Mouse (Mus musculus): Measurements from ENCODE around the gene Rnd2. TPM values are rescaled to one million over a fixed set of nuclear protein-coding genes. Genes with fewer than 3 reads are reported as not detected.
"Not testable (repeated sequence)": the region's sequence is repeated elsewhere in the genome, so short reads cannot be mapped to it uniquely, and the experiment has no call there.

The Rnd2 gene
- total RNA-seq, 2 experiments from 2014 or later: 4.0 to 4.8 TPM

DNA sequence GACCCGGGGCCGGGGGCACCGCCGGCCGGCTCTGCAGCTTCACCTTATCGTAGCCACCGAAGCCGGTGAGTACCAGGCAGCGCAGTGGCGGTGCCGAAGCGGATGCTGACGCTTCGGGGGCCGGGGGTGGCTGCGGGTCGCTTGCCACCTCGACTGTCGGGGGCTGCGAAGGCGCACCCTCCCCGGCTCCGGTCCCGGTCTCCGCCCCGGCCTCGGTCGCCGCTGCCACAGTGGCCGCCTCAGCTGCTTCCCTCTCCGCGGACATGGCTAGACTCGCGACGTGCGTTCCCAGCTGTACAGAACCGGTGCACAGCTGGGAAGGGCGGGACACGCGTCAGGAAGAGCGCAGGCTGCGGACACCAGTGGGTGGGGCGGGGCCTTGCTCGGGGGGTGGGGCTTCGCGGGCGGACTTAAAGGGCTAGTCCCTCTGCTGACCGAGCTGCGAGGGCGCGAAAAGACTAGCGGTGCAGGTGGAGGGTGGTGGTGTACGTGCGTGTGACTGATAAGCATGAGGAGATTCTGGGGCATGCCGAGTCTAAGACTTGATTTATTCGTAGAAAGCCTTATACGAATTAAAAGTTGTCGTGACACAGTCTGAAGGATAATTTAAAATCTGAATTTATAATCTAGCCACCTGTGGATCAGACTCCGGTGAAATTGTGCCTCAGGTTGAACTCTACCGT lies 1.2 kb downstream of the Rnd2 start, which contains the start of gene Vat1:
Gene Vat1 (minus strand): TSS at position 362 of the 683 bp plus-strand sequence.
- intact Hi-C loops (cut with DNase I; ENCODE audit: low total_unique reads): no loop called here
- peak; percentile 80 for DNase-seq

DNA sequence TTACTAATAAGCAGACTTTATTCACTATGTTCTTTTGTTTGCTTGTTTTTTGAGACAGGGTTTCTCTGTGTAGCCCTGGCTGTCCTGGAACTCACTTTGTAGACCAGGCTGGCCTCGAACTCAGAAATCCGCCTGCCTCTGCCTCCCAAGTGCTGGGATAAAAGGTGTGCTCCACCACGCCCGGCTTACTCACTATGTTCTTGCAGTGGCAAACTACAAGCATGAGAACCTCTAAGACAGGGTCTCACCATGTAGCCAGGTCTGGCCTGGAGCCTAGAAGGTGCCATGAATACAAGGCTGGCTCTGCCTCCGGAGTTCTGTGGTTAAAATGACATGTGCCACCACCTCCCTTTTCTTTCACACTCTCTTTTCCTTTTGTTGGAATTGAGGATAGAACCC lies 1.8 kb downstream of the Rnd2 start:
- DNase-seq; intact Hi-C loops (cut with DNase I; ENCODE audit: low total_unique reads): not testable (repeated sequence)

DNA sequence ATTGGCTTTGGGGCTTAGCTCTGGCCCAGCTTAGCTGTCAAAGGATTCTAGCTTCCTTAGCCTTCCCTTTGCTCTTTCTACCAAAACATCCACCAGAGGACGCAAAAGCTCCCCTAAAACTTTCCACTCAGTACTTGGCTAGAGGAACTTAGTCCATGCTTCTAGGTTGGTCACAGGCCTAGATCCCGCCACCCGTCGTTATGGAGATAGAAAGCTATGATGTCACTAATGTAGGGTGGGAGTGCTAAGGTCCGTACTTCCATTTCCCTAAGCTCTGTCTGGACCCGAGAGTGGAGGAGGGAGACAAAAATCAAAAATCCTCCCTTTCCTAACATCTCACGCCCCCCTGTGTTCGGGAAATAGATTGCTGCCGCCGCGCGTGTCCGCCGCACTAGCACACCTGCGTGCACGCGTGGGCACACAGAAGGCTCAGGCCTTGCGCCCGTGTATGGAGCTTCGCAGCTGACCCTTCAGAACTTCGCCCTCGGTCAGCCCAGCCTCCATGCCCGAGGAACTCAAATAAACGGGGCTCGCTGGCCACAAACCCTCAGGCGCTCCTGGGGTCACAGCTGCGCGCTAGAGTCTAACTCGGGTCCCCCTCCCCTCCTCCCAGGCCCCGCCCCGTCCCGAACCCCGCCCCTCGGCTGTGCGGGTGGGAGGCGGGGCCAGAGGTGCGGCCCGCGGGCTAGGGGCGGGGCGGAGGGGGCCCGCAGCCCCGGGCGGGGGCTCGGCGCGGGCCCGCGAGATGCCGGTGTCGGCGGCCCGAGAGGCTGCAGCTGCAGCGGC lies 2.9 kb downstream of the Rnd2 start:
- intact Hi-C loops (cut with DNase I; ENCODE audit: low total_unique reads): no loop called here
- peak; percentile 64 for DNase-seq

DNA sequence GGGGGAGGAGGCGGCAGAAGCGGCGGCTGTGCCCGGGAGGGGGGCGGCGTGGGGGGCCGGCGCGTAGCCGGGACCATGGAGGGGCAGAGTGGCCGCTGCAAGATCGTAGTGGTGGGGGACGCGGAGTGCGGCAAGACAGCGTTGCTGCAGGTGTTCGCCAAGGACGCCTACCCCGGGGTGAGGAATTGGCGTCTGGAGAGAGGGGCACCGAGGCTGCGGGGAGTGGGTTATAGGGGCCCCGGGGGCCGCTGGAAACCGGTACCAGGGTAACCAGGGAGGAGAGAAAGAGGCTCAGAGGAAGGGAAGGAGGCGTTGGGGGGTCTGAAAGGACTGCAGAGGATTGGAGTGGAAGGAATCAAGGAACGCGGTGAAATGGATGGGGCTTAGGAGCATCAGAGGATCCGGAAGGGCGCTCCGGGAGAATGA lies 3.5 kb downstream of the Rnd2 start:
- DNase-seq: no peak
- intact Hi-C loops (cut with DNase I; ENCODE audit: low total_unique reads): no loop called here

DNA sequence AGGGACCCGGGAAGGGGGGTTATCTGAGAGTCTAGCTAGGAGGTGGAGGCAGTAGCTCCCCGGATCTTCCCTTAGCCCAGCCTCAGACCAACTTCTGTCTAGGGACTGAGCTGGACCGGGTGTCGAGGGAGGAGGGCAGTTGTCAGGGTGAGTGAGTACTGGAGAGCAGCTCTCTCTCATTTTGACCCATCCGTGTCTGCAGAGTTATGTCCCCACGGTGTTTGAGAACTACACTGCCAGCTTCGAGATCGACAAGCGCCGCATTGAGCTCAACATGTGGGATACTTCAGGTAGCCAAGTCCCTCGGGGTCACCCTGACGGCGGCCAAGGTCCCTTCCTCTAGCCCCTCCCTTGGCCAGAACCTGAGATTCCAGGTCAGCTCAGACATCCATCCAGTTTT lies 3.9 kb downstream of the Rnd2 start:
- intact Hi-C loops (cut with DNase I; ENCODE audit: low total_unique reads): no loop called here
- no peak for DNase-seq

DNA sequence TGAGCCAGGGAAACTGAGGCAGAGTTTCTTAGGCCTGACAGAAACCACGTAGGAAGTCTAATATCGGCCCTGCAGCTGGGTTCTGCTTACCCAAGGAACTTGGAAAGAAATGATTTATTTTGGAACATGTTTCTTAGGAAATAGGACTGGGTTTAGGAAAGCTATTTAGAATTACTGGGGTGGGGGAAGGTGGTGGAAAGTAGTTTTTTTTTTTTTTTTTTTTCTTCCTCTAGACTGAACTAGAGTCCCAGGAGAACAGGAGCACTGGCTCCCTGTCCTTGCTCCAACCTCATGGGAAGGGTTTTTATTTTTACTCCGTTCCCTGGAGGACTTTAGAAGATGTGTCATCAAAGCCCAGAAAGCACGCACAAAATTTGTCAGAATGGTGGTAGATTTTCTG lies 4.4 kb downstream of the Rnd2 start:
- intact Hi-C loops (cut with DNase I; ENCODE audit: low total_unique reads): no loop called here
- no peak for DNase-seq

DNA sequence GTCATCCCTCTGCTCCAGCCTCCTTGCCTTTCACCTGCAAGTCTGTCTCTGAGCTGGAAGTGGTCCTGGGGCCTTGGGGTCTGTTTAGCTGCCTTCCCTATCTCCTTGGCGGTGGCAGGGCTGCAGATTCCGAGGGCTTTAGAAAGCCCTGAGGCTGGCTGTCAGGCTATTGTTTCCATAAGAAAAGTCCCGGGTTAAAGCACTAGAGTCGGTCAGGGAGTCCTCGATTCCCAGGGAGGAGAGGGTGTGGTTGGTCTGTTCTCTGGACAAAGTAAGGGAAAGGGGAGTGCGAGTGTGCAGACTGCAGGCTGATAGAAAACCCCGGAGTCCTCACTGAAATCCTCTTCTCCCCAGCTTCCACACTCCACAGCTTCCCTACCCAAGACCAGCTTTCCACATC lies 5.4 kb downstream of the Rnd2 start:
- intact Hi-C loops (cut with DNase I; ENCODE audit: low total_unique reads): no loop called here

DNA sequence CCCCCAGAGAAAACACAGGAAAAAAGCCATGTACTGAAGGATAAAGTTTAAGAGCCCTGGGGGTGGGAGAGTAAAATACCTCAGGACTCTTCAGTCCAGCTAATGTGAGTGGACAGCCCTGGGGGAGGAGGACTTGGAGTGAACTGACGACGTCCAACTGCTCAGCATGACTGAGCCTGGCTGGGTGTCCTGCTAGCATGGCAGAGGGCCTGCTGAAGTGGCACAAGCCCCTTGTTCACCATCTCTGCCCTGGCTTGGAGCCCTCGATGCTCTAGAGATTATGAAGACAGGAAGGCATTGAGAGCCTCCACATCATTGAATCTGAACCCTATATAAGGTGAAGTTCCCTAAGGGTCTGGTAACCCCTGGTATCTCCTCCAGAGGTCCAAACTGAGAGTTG lies 7.1 kb downstream of the Rnd2 start:
- intact Hi-C loops (cut with DNase I; ENCODE audit: low total_unique reads): no loop called here
- DNase-seq: no peak

More for the DNA sequence above, 5.4 kb downstream of the Rnd2 start:
- DNase-seq: no peak

DNA sequence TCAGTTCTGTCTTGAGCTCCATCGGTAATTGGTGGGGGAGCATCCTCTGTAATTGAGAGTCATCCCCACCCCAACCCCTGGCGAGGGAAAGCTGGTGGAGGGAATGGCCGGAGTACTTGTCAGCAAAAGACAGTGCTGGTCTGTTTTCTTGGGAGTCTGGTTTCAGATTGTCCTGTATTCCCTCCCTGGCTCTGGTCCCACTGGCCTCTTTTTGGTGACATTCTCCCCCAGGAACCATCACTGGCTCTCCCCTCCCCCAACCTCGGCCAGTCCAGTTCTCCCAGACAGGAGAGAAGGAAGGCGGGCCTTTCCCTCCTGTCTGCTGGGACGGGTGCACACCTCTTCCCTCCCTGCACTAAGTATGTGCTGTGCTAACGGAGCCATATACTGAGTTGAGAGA lies 7.5 kb downstream of the Rnd2 start:
- intact Hi-C loops (cut with DNase I; ENCODE audit: low total_unique reads): no loop called here
- no peak for DNase-seq

DNA sequence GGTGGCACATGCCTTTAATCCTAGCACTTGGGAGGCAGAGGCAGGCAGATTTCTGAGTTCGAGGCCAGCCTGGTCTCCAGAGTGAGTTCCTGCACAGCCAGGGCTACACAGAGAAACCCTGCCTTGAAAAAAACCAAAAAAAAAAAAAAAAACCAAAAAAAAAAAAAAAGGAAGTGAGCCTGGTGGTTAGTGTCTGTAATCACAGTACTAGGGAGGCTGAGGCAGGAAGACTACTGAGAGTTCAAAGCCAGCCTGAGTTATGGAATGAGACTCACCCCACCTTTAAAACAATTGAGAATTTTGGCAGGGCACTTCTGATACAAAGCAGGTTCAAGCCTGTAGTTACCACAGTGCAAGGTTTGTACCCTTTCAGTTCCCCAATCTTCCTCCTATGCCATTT lies 8.9 kb downstream of the Rnd2 start:
- intact Hi-C loops (cut with DNase I; ENCODE audit: low total_unique reads); DNase-seq: not testable (repeated sequence)

DNA sequence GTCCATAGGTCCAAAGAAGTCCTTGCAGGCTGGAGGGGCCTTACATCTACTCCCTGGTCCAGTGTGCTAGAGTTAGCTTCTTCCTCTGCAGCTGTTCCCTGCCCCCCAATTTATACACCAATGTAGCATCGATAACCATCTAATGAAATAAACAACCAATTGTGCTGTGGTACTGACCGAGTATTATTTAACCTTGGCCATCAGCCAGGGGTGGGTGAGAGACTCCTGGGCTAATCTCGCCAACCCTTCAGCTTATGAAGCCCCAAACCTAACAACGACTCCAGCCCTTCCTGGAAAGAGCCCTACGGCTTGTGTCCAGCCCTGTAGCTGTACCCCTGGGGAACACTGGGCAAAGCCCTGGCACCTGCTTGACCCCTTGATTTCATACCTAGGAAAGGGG lies 9.5 kb downstream of the Rnd2 start:
- intact Hi-C loops (cut with DNase I; ENCODE audit: low total_unique reads): no loop called here
- DNase-seq: no peak

DNA sequence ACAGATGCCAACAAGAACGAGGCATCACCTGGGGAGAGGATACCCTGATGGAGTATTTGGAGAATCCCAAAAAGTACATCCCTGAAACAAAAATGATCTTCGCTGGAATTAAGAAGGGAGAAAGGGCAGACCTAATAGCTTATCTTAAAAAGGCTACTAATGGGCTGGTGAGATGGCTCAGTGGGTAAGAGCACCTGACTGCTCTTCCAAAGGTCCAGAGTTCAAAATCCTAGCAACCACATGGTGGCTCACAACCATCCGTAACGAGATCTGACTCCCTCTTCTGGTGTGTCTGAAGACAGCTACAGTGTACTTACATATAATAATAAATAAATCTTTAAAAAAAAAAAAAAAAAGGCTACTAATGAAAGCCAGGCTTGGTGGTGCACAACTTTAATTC lies 11.6 kb downstream of the Rnd2 start:
- intact Hi-C loops (cut with DNase I; ENCODE audit: low total_unique reads); DNase-seq: not testable (repeated sequence)

DNA sequence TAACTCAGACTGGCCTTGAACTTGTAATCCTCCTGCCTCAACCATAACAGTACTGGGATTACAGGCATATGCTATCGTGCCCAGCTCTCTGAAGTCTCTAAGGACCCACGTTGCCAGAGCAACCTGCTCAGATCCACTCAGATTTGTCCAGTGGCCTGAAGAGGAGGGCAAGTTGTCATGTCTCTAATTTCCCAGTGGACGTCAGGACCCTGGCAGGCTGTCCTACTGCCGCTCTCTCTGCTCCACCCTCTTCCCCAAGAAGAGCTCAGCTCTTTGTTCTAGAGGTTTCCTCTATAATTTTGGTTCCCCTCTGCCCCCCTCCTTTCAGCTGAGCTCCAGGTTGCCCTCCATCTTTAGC lies 12.4 kb downstream of the Rnd2 start:
- intact Hi-C loops (cut with DNase I; ENCODE audit: low total_unique reads): no loop called here
- DNase-seq: no peak

DNA sequence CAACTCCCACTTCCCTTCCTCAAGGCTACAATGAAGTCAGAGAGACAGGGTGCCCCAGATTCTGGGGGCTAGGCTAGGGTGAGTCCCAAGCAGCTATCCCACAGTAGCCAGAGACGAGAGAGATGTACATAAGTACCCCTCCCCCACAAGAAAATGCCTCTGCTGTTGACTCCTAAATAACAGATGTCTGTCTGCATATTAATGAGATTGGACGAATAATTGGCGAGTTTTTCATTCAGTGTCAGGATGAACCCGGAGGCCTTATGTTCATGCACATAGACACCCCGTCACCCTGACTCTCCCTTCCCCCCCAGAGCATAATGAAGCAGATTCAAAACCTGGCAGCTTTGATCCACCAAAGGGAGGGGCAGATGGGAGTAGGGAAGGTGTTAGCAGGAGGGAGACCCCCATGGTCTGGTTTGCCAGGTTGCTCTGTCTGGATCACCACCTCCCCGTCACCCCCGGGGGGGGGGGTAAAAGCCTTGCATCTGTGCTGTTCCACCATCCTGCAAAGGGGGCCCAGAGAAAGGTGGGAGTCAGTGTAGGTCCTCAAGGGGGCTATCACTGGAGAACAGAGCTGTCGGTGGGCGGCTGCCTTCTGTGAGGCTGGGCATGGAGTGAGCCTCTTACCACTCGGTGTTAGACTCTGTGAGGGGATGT lies 12.9 kb downstream of the Rnd2 start:
- intact Hi-C loops (cut with DNase I; ENCODE audit: low total_unique reads): no loop called here

DNA sequence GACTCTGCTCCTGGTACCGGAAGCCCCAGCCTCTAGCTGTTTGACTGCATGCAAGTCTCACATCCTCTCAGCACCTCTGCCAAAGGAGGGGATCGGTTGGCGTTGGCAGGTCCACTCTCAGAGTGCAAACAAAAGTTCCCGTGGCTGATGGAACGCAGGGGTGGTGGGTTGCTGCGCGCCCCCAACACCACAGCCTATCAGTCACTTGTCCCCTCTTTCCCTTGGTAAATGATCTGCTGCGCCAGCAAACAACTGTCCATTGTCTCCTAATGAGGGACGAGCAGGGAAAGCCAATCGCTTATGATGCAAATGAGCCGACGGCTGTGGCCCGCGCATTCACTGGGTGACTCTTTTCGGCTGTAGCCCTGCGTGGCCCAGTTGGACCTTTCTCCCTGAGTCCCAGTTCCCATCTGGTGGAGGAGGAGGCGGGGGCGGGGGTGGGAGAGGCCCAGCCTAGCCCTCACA lies 14.4 kb downstream of the Rnd2 start:
- intact Hi-C loops (cut with DNase I; ENCODE audit: low total_unique reads): no loop called here
- DNase-seq: no peak

More for the DNA sequence above, 12.9 kb downstream of the Rnd2 start:
- DNase-seq: no peak

DNA sequence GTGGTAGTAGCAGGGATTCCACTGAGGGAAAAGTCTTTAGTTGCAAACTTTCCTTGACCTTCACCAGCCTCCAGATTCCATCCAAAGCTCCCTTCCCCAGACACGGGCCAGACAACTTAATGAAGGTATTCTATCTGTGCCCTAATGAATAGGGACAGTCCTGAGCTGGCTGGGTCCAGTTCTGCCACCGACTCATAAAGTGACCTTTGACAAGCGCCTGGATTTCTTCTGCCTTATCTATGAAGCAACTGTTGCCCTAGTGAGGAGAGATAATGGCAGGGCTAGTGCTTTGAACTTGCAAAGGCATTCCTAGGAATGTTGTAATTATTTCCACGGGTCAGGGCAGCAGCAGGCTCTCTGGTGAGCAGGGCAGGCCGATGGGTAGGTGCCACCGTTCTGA lies 16.1 kb downstream of the Rnd2 start:
- intact Hi-C loops (cut with DNase I; ENCODE audit: low total_unique reads): no loop called here
- DNase-seq: no peak

DNA sequence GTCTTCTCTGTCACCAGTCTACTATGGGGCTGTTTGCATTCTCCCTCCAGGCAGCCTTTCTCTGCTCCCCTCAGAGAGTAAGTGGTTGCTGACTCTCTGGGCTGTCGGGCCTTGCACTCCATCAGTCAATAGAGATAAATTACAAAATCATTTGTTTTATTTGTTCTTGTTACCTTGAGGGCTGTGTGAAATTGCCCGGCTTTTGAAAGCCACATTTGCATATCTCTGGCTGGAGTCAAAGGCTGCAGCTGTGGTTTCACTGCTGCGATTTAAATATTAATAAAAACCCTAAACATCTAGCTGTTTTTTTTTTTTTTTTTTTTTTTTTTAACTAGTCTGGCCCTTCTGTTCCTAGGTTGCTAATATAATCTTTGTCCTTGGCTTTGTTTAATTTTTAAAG lies 19.0 kb downstream of the Rnd2 start:
- intact Hi-C loops (cut with DNase I; ENCODE audit: low total_unique reads): no loop called here
- DNase-seq: no peak

DNA sequence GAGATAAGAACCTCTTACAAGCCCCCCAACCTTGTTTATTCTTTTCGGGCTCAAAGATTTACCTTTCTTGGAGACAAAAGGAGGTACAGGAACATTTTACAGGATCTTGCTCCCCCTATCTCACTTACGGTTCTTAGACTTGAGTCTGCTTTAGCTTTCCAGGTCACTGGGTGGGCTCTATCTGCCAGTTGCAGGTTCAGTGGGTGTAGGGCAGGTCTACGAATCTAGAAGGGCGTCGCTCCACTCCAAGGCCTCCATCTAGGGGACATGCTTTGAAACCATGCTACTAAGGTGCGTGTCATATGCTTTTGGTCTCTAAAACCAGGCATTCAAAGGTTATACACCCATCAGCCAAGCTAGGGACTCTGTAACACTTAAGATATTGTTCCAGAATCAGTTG lies 19.4 kb downstream of the Rnd2 start:
- DNase-seq: no peak
- intact Hi-C loops (cut with DNase I; ENCODE audit: low total_unique reads): no loop called here

DNA sequence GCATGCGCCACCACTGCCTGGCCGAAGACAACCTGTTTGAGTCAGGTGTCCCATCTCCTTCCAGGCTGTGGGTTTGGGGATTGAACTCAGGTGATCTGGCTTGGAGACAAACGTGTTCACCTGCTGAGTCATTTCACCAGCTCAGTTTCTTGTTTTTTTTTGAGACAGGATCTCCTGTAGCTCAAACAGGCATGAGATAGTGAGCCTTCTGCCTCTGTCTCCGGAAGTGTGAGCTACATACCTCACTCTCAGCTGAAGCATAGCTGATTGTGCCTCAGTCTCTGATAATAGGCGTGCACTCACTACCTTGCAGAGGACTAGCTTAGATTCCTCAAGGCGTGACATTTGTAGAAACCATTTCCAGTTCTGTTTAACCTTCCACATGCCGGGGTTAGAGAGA lies 20.0 kb downstream of the Rnd2 start:
- DNase-seq: no peak
- intact Hi-C loops (cut with DNase I; ENCODE audit: low total_unique reads): no loop called here

DNA sequence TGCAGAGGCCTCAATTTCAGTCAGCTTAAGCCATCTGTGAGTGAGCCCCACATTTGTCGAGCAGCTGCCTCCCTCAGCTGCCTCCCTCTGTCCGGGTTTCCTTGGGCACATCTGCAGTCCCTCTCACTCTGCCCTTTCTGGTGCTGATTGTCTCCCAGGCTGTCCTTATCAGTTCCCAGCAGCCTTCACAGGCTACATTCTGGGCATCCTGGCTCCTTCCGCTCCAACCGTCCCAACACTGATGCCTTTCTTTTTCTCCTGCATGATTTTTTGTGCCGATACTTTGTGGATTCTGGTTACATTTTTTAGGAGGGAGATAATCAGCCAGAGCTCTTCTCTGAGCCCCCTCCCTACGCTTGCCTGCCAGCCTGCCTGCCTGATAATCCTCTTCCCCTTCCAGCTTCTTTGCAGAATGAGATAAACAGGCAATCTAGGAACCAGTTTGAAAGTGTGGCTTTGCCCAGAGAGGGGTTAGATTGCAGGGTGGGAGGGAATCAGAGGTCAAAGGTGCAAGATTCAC lies 20.8 kb downstream of the Rnd2 start:
- intact Hi-C loops (cut with DNase I; ENCODE audit: low total_unique reads): no loop called here
- DNase-seq: no peak

All from gastrocnemius, postnatal 14 days (tissue).